Mouse (Mus musculus) gastrocnemius, adult 2 months (tissue): ENCODE data around the gene S100a8. TPM values are rescaled to one million over a fixed set of nuclear protein-coding genes. Genes with fewer than 3 reads are reported as not detected.

Source experiments
- DNase-seq: peaks from one replicate; pipeline ENCODE4 v3.0.0; 2022
- H3K27ac ChIP-seq: fragments of 200-600 bp; 2 replicates; pipeline ENCODE4 v1.8.1; 2022; ENCODE audit warnings: mild to moderate bottlenecking
- H3K4me3 ChIP-seq: fragments of 200-600 bp; 2 replicates; pipeline ENCODE4 v1.8.1; 2022; ENCODE audit warnings: mild to moderate bottlenecking, moderate library complexity
- CTCF ChIP-seq: fragments of 200-600 bp; IDR thresholded peaks from 2 replicates; pipeline ENCODE4 v1.8.1; 2022; ENCODE audit warnings: antibody characterized with exemption, mild to moderate bottlenecking, moderate library complexity
- intact Hi-C: fragments of 180-260 bp; cut with DNase I; formaldehyde crosslinking; loops from one replicate; pipeline ENCODE4 v1.15.1; 2025
- total RNA-seq, 2 experiments: library from RNA; stranded (reverse); gene quantifications; 2 replicates each; pipeline ENCODE4 v1.2.3; 2021

The S100a8 gene
- total RNA-seq, 2 experiments from 2014 or later, result not detected

DNA sequence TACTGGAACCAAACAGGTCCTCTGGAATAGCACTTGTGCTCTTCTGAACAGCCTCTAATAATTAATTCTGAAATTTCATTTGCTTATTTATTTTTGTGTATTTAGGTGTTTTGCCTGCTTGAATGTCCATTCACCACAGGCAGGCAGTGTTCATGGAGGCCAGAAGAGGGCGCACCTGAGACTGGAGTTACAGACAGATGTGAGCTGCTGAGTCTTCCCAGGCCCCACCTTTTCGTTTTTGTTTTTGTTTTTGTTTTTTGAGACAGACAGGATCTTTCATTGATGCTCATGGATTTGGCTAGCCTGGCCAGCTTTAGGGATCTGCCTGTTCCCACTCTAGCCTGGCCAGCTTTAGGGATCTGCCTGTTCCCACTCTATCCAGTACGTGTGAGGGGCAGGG is 24.6 kb upstream of the S100a8 start:
- peak; percentile 62 for DNase-seq
- intact Hi-C loops, result no loop called here
- Histone ChIP-seq H3K27ac (no peak overlapping the region), H3K4me3 (no peak overlapping the region)
- peak; percentile 72 for TF ChIP-seq CTCF

DNA sequence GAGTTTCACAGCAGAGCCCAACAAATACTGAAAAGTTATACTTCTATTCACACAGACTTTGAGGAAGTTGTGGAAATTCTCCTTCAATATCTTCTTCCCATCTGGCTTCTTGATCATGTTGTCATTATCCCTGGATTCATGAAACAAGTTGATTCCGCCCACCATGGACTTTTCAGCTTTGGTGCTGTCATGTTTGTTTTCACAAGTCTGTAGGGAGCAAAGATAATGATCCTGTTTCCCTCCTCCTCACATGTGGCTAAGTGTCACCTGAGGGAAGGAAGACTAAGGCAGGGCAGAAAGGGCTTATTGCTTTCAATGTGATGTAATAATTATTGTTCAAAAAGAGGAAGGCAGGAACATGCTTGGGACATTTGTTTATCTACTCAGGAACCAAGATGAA is 21.5 kb upstream of the S100a8 start:
- no peak overlapping the region for H3K27ac ChIP-seq
- DNase-seq, result no peak
- H3K4me3 ChIP-seq, result no peak overlapping the region
- TF ChIP-seq CTCF, result no peak
- intact Hi-C loops, result no loop called here

DNA sequence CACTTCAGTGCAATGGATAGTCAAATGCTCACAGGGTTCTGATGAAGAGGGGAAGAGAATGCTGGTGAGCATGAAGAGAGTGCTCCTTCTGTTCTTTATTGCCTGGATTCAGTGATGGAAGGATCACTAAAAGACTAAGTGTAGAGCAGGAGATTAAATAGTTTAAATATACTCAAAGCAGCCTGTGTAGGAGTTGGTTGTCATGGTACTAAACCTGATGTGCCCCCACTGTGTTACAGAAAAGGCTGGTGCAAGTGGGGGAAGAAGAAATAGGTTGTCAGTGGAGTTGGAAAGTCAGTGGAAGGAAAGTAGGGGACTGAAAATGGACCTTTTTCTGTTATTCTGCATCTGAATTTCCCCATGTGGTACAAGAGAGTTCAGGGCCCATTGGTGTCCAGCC is 19.8 kb upstream of the S100a8 start:
- no peak for DNase-seq
- Histone ChIP-seq H3K4me3 (no peak overlapping the region), H3K27ac (no peak overlapping the region)
- no peak for TF ChIP-seq CTCF
- intact Hi-C loops, result no loop called here

DNA sequence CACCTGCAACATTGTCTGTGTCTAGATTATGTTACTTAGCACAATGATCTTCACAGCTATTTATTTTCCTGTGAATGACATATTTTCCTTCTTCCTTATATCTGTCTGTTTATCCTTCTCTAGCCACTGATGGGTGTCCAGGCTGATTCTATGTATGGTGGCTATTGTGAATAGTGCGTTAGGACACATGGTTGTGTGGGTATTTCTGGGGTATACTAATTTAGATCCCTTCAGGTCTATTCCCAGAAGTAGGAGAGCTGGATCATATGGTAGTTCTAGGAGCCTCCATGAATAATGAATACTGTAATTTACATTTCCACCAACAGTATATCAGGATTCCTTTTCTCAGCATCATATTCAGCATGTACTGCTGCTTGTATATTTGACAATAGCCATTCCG is 18.9 kb upstream of the S100a8 start:
- no peak for DNase-seq
- no peak for TF ChIP-seq CTCF
- H3K27ac ChIP-seq, result no peak overlapping the region
- intact Hi-C loops, result loop anchor here (5.0 kb wide), 1 partner anchor 238 kb away; no protein-coding TSS in a partner anchor
- no peak overlapping the region for H3K4me3 ChIP-seq

DNA sequence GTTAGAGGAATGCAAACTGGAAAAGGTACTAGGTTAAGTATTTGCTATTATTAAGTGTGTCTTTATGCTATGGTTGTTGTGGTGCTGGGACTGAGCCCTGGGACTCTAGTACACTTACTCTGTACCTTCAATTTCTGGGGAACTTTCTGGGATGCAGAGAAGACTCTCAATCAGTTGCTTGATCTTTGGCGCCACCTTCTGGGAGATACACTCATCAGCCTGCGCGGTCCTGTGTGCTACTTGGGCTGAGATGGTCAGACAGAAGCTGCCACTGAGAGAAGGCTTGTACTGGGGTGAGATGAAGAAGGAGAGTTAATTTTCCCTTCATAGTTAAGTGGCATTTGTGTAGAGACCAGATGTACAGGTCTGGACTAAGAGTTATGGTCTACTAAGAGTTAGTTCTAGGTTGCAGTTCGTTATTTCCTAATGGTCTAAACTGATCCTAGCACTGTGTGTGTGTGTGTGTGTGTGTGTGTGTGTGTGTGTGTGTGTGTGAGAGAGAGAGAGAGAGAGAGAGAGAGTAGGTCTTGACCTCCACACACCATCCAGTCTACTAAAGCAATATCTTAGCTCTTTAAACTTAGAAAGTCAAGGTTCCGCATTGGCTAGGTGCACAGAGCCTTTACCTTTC is 15.8 kb upstream of the S100a8 start:
- intact Hi-C loops, result loop anchor here (5.0 kb wide), 1 partner anchor 241 kb away; no protein-coding TSS in a partner anchor
- H3K27ac ChIP-seq, result no peak overlapping the region
- peak; percentile 70 for DNase-seq
- no peak overlapping the region for H3K4me3 ChIP-seq
- TF ChIP-seq CTCF, result peak; percentile 85

DNA sequence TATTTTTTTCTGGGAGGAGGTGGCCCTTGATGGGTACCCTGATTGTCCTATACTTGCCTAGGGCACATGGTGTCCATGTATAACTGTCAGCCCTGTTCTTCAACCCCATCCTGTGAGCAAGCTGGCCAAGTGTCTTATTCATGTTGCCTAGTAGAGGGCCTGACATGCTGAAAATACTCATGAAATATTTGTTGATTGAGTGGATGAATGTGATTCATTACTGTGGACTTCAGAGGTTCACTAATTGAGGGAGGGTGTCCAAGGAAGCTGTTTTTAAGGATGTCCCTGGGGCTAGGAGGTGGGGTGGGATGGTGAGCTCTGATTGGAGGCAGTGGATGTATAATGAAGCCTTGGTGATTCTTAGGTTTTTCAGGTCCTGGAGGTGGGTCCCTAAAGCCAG is 15.1 kb upstream of the S100a8 start, which contains the start of gene S100a7a:
Gene S100a7a (plus strand): TSS at position 301 of the 400 bp plus-strand sequence.
- H3K4me3 ChIP-seq, result no peak within 1 kb of the TSS
- intact Hi-C loops, result loop anchor here (5.0 kb wide), 1 partner anchor 241 kb away; no protein-coding TSS in a partner anchor
- H3K27ac ChIP-seq, result no peak within 1 kb of the TSS
- no peak for TF ChIP-seq CTCF
- no peak for DNase-seq

DNA sequence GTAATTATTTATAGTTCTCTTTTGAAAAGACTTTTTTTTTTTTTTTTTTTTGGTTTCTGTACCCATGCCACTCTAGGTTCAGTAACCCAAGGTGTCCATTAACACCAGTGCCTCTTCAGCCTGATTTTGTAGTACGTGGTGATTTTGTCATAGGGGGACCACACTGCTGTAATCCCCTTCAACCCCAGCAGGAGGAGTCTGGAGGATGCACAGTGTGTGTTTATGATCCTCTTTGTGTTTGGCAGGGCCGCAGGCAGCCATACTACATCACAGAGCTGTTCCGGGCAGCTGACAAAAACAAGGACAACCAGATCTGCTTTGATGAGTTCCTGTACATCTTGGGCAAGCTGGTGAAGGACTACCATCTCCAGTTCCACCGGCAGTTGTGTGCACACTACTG is 11.4 kb upstream of the S100a8 start:
- TF ChIP-seq CTCF, result no peak
- intact Hi-C loops, result no loop called here
- Histone ChIP-seq H3K27ac (no peak overlapping the region), H3K4me3 (no peak overlapping the region)
- DNase-seq, result no peak

DNA sequence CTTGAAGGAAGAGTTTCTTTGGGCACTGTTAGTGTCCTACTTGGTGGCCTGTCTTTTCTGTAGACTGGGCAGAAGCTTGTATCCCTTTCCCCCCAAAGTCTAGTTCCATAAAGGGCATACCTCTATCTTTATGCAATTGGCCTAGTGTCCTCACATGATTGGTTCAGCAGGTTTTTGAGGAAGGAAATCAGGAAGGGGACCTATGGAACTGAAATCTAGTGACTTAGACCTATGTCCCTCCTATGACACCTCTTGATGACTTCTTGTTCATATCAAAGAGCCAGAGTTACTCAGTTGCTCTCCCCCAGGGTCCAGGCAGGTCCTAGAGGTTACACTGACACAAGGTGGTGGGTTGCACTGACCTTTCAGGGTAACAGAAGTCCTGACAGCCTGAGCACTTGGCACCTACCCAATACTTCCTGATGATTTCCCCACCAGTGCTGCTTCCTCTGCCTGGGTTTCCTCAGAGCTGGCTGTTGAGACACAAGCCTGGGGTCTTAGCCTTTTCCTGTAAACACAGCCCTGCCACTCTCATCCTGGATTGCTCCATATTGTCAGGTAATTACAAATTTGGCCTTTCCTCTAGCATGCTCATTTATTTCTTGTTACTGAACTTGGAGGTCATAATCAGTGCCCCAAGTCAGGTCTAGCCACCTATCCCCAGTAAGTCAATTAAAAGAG is 9.3 kb upstream of the S100a8 start:
- no peak for TF ChIP-seq CTCF
- Histone ChIP-seq H3K4me3 (no peak overlapping the region), H3K27ac (no peak overlapping the region)
- intact Hi-C loops, result no loop called here
- no peak for DNase-seq

DNA sequence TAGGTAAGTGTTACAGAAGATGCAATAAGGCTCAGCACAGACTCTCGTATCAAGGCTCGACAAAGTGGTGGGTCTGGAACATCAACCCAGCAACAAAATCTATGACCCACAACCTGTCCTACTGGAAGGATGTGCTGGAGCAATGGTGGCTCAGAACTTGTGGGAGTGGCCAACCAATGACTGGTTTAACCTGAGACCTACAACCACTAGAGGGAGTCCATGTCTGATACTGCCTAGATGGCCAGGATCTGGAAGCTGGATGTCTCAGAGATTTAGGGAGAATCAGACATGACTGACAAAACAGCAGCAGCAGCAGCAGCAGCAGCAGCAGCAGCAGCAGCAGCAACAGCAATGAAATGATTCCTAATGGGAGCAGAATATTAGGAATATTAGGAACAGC is 4.6 kb upstream of the S100a8 start:
- no peak for DNase-seq
- intact Hi-C loops, result loop anchor here (2.0 kb wide), 1 partner anchor 45 kb away; no protein-coding TSS in a partner anchor

DNA sequence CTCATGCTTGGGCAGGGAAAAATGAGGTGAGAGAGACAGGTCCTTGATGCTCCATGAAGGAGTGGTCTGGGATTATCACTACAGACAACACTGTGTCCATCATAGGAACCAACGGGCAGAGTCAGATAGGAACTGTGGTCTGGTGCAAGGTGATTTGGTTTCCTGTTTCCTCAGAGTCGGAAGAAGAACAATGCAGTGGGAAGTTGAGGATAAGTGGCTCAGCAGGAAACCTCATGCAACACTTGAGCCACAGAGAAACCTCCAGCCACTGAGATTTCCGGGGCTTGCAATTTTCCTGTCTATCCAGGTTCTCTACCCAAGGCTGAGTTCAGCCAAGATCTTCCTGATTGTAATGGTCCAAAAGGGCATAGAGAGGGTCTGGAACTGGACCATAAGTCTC is 9.9 kb downstream of the S100a8 start:
- Histone ChIP-seq H3K27ac (no peak overlapping the region), H3K4me3 (no peak overlapping the region)
- DNase-seq, result no peak
- TF ChIP-seq CTCF, result no peak
- intact Hi-C loops, result no loop called here

More for the DNA sequence above, 4.6 kb upstream of the S100a8 start:
- peak; percentile 60 for TF ChIP-seq CTCF
- Histone ChIP-seq H3K4me3 (no peak overlapping the region), H3K27ac (no peak overlapping the region)

DNA sequence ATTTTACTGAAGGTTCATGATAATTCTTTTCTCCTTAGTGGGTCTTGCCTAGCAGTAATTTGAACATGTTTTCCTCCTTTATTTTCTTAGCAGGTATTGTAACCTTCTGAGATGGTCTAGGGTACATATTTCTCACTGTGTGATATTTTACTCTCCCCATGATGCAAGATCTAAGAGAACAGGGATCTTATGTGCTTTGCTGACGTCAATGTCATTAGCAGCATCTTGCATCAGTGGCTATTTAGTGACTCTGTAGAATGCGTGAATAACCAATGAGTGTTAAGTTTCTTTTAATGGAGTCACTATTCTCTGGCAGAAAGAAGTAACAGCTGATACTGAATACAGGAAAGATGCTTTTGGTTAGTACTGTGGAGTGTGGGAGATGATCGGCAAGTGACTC is 15.2 kb downstream of the S100a8 start:
- DNase-seq, result no peak
- Histone ChIP-seq H3K4me3 (no peak overlapping the region), H3K27ac (no peak overlapping the region)
- intact Hi-C loops, result no loop called here
- no peak for TF ChIP-seq CTCF

DNA sequence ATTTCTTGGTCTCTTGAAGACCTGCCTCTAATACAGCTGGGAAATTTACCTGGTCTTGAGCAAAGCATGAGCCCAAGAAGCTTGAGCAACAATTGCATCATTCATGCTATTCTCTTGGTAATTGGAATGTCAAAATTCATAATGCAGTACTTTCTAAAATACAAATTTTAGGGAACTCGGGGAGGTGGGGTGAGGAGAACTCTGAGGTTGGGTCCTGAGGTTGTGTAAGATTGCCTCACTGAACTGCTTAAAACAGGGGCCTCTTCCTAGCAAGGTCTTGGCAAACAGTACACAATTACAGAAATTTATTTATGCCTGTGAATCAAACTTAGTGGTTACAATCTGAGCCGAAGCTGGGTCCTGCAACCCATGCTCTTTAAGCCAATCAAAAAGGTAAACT is 18.1 kb downstream of the S100a8 start:
- DNase-seq, result no peak
- no peak overlapping the region for H3K4me3 ChIP-seq
- TF ChIP-seq CTCF, result no peak
- intact Hi-C loops, result no loop called here
- no peak overlapping the region for H3K27ac ChIP-seq

DNA sequence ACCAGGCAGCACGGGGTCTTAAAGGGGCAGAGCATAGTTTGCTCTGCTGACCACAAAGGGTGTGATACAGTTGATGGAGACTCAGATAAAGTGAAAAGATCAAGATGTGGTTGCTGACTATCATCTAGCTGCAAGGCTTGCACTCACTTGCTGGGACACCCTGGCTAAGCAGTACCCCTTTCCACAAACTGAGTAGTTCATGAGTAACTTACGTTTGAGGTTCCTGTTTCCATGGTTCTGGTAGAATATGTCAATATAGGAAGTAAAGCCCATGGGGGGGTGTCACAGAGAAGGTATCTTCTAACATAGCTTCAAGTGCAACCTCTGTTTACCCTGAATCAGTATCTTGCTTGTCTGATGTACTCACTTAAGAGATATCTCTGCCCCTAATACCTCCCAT is 24.7 kb downstream of the S100a8 start:
- TF ChIP-seq CTCF, result no peak
- intact Hi-C loops, result no loop called here
- Histone ChIP-seq H3K27ac (no peak overlapping the region), H3K4me3 (no peak overlapping the region)
- no peak for DNase-seq

DNA sequence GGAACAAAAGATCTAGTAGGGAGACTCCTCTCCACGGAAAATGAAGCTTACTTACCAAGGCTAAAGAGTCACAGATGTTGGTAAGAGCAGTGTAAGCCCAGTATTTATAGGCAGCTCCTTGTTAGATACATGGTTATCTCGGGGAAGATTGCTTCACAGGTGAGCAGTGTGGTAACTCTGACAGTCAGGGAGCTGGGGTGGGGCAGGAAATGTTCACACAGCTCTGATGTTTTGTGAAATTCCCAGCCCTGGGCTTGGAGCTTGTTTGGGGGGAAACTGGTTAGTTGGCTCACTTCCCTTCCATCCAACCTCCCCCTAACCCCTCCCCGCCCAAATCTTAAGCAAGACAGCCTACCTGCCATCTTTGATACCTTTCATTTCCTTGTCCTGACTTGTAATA is 26.8 kb downstream of the S100a8 start, which contains the start of gene S100a9:
Gene S100a9 (minus strand): TSS at position 109 of the 400 bp plus-strand sequence.
- TF ChIP-seq CTCF, result no peak
- intact Hi-C loops, result no loop called here
- no peak for DNase-seq
- no peak within 1 kb of the TSS for H3K27ac ChIP-seq
- no peak within 1 kb of the TSS for H3K4me3 ChIP-seq
